Mouse (Mus musculus) testis, adult 2 months (tissue): ENCODE results near the gene Serpina5.

Experiments used
- CTCF ChIP-seq: fragments of 200-500 bp; IDR thresholded peaks from 2 replicates; pipeline ENCODE4 v1.5.1; 2012; ENCODE audit warnings: low read depth, mild to moderate bottlenecking, inconsistent platforms, low read length, moderate library complexity; ENCODE audit not compliant: control insufficient read depth, insufficient read depth, insufficient replicate concordance
- POLR2A ChIP-seq: fragments of 200-500 bp; IDR thresholded peaks from 2 replicates; pipeline ENCODE4 v1.6.1; 2012; ENCODE audit warnings: low read depth, mild to moderate bottlenecking, inconsistent platforms, low read length, moderate library complexity; ENCODE audit not compliant: control insufficient read depth

GRCm38 (mm10) chr12:104123097-104123496 lies 22.2 kb downstream of the Serpina5 start:
- TF ChIP-seq CTCF (no peak), POLR2A (no peak)
